Mouse (Mus musculus) embryo, embryonic 10.5 days (tissue): ENCODE data around the gene Hs1bp3.

Experiments used
- DNase-seq: peaks from one replicate; pipeline ENCODE4 v3.0.0-alpha.2; 2015; ENCODE audit warnings: low spot score

Gene Hs1bp3

GRCm38 (mm10) chr12:8313270-8313771 lies at the start of gene Hs1bp3:
Hs1bp3 (plus strand) TSS chr12:8313432.
- peak; percentile 93 for DNase-seq

GRCm38 (mm10) chr12:8266311-8266710 lies 46.9 kb upstream of the Hs1bp3 start:
- DNase-seq, result no peak

GRCm38 (mm10) chr12:8269627-8270026 lies 43.6 kb upstream of the Hs1bp3 start:
- DNase-seq, result no peak

GRCm38 (mm10) chr12:8271405-8271804 lies 41.8 kb upstream of the Hs1bp3 start:
- DNase-seq, result no peak

GRCm38 (mm10) chr12:8273471-8274171 lies 39.6 kb upstream of the Hs1bp3 start:
- DNase-seq, result no peak

- DNase-seq, result no peak
Measured at GRCm38 (mm10) chr12:8275424-8275823, 37.8 kb upstream of the Hs1bp3 start.

GRCm38 (mm10) chr12:8281225-8282017 lies 31.8 kb upstream of the Hs1bp3 start:
- no peak for DNase-seq

GRCm38 (mm10) chr12:8287970-8288369 lies 25.3 kb upstream of the Hs1bp3 start:
- no peak for DNase-seq

- no peak for DNase-seq
Measured at GRCm38 (mm10) chr12:8289099-8289498, 24.1 kb upstream of the Hs1bp3 start.

- DNase-seq, result no peak
Measured at GRCm38 (mm10) chr12:8289499-8289898, 23.7 kb upstream of the Hs1bp3 start.

GRCm38 (mm10) chr12:8291157-8291853 lies 21.9 kb upstream of the Hs1bp3 start:
- no peak for DNase-seq

- DNase-seq, result no peak
Measured at GRCm38 (mm10) chr12:8295307-8295913, 17.8 kb upstream of the Hs1bp3 start.

GRCm38 (mm10) chr12:8296154-8296553 lies 17.1 kb upstream of the Hs1bp3 start:
- no peak for DNase-seq

GRCm38 (mm10) chr12:8297586-8298214 lies 15.5 kb upstream of the Hs1bp3 start:
- no peak for DNase-seq

GRCm38 (mm10) chr12:8298361-8299142 lies 14.7 kb upstream of the Hs1bp3 start:
- peak; percentile 28 for DNase-seq

GRCm38 (mm10) chr12:8299143-8300110 lies 13.8 kb upstream of the Hs1bp3 start:
- DNase-seq, result peak; percentile 41

- peak; percentile 42 for DNase-seq
Measured at GRCm38 (mm10) chr12:8300111-8300480, 13.1 kb upstream of the Hs1bp3 start.

- DNase-seq, result no peak
Measured at GRCm38 (mm10) chr12:8300521-8300920, 12.7 kb upstream of the Hs1bp3 start.

- peak; percentile 43 for DNase-seq
Measured at GRCm38 (mm10) chr12:8301011-8301814, 12.0 kb upstream of the Hs1bp3 start.
